Mouse (Mus musculus) embryonic facial prominence, embryonic 15.5 days (tissue): ENCODE data around the gene Gpr50. TPM values are rescaled to one million over a fixed set of nuclear protein-coding genes. Genes with fewer than 3 reads are reported as not detected.
A peak's percentile ranks its signal among the peaks of the same experiment; 100 is the strongest.

Experiments
- ATAC-seq: fragments of 200-750 bp; cut with Nextera tagmentation; 2 replicates; pipeline ENCODE4 v1.8.0; 2017; ENCODE audit warnings: low read depth, moderate TSS enrichment; ENCODE audit not compliant: insufficient number of reproducible peaks, low FRiP score, low TSS enrichment
- H3K27ac ChIP-seq: fragments of 300-500 bp; sonication (generic); replicated peaks from 2 replicates; pipeline ENCODE4 v1.5.1; 2015; ENCODE audit warnings: mild to moderate bottlenecking, inconsistent platforms
- H3K27me3 ChIP-seq: fragments of 300-500 bp; sonication (generic); 2 replicates; pipeline ENCODE4 v1.6.1; 2015; ENCODE audit warnings: inconsistent platforms
- H3K36me3 ChIP-seq: fragments of 300-500 bp; sonication (generic); 2 replicates; pipeline ENCODE4 v1.6.1; 2015; ENCODE audit warnings: mild to moderate bottlenecking, inconsistent platforms
- H3K4me1 ChIP-seq: fragments of 300-500 bp; sonication (generic); 2 replicates; pipeline ENCODE4 v1.6.1; 2015; ENCODE audit warnings: inconsistent platforms
- H3K4me2 ChIP-seq: fragments of 300-500 bp; sonication (generic); replicated peaks from 2 replicates; pipeline ENCODE4 v1.6.1; 2015; ENCODE audit warnings: mild to moderate bottlenecking, inconsistent platforms
- H3K4me3 ChIP-seq: fragments of 300-500 bp; sonication (generic); replicated peaks from 2 replicates; pipeline ENCODE4 v1.5.1; 2015; ENCODE audit warnings: mild to moderate bottlenecking, inconsistent platforms
- H3K9ac ChIP-seq: fragments of 300-500 bp; sonication (generic); 2 replicates; pipeline ENCODE4 v1.6.1; 2015; ENCODE audit warnings: inconsistent platforms
- H3K9me3 ChIP-seq: fragments of 300-500 bp; sonication (generic); replicated peaks from 2 replicates; pipeline ENCODE4 v1.6.1; 2016; ENCODE audit warnings: inconsistent platforms
- WGBS: fragments of 180-500 bp; shearing (Covaris S2); methylation state at CpG from one replicate; pipeline ENCODE4 v1.1.7; 2015; 5-methylcytosine and 5-hydroxymethylcytosine counted together
- polyA plus RNA-seq: library from polyadenylated mRNA; unstranded; fragments of >200 nt; fragmentation: Nextera tagmentation; extraction: Ambion mirVana; gene quantifications from 2 replicates; pipeline ENCODE4 v1.2.1, GENCODE M21; 2015

The Gpr50 gene
- polyA plus RNA-seq, 1 experiment from 2014 or later = 0.77 TPM

DNA sequence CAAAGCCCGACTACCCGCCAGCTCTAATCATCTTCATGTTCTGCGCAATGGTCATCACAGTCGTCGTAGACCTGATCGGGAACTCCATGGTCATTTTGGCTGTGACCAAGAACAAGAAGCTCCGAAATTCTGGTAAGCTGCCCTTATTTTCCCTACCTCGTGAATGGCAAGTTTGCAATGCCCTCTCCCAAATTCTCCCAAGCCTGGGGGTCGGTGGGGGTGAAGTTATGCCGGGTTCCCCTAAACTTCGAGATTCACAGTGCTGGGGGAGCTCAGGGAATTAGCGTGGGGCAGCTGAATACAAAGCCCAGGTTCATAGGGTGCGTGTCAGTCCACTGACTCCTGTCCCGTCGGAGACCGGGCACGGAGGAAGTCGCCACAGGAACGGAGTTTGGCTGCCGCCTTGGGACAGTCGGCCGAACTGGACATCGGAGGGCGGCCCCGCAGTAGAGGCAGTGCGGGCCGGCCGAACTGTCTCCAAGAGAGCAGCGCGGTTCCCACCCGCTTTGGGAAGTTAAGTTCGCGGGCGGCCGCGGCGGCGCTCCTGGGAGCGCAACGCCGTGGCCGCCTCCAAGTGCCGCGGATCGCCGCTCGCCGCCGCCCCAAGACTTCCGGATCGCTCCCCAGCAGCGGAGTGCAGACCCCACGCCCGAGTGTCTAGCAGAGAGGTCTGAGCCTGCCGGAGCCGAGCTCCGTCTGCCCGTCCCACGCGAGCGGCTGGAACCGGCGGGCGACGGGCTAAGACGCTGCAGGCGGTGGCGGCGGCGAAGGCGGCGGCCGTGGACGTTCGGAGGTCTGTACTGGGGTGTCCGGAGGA, 612 bp downstream of the Gpr50 start:
- no peak overlapping the region for H3K27ac ChIP-seq
- 26% methylated on average over 51 of the region's 76 CpGs for WGBS
- H3K9ac ChIP-seq = no peak overlapping the region

GRCm38 (mm10) chrX:71664688-71665026, 1.2 kb downstream of the Gpr50 start:
- peak overlapping the region; percentile 44 for H3K4me3 ChIP-seq
- ATAC-seq = no peak
- peaks cover 5% of the 10 kb centered on the region; the same call in 1 of the 2 replicates for H3K9me3 ChIP-seq
- no peak overlapping the region for H3K27ac ChIP-seq
- H3K36me3 ChIP-seq = no peaks in the 10 kb centered on the region
- H3K4me1 ChIP-seq = no peaks in the 10 kb centered on the region
- H3K4me2 ChIP-seq = peak overlapping the region; percentile 61
- H3K9ac ChIP-seq = no peak overlapping the region
- 22% methylated on average over 14 of the region's 15 CpGs for WGBS
- peaks cover 80% of the 10 kb centered on the region for H3K27me3 ChIP-seq

More for the DNA sequence above, 612 bp downstream of the Gpr50 start:
- ATAC-seq = peak; percentile 57; the same call in 1 of the 2 replicates
- Histone ChIP-seq H3K4me3 (peak overlapping the region; percentile 44), H3K27me3 (peaks cover 79% of the 10 kb centered on the region), H3K4me1 (no peaks in the 10 kb centered on the region), H3K9me3 (peaks cover 5% of the 10 kb centered on the region; the same call in 1 of the 2 replicates), H3K36me3 (no peaks in the 10 kb centered on the region), H3K4me2 (peak overlapping the region; percentile 61)

DNA sequence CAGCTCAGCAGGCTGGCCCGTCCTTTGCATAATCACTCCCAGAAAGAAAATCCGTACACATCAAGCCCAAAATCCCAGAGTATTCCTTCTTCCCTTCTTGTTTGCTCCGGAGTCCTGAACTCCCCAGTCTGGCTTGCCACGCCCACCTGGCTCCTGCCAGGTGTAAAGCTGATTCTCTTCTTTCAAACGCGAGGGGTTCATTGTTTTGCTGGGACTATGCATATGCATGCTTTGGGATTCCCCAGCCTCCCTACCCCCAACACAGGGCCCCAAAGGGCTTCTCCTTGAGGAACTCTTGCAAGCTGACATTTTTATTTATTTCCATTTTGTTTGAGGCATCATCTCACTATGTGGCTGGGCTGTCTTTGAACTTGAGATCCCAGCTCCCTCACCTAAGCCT, 6.8 kb downstream of the Gpr50 start:
- Histone ChIP-seq H3K36me3 (no peaks in the 10 kb centered on the region), H3K4me1 (no peaks in the 10 kb centered on the region), H3K9me3 (no peaks in the 10 kb centered on the region), H3K4me2 (no peak overlapping the region), H3K9ac (no peak overlapping the region), H3K27ac (no peak overlapping the region), H3K4me3 (no peak overlapping the region), H3K27me3 (peaks cover 30% of the 10 kb centered on the region)
- ATAC-seq = no peak
- 34% methylated on average over 6 of the region's 6 CpGs for WGBS

GRCm38 (mm10) chrX:71700817-71701469, 37.5 kb downstream of the Gpr50 start:
- H3K4me1 ChIP-seq = no peaks in the 10 kb centered on the region
- ATAC-seq = no peak
- no peak overlapping the region for H3K27ac ChIP-seq
- H3K9ac ChIP-seq = no peak overlapping the region
- H3K9me3 ChIP-seq = no peaks in the 10 kb centered on the region
- WGBS = 21% methylated on average over 6 of the region's 6 CpGs
- no peaks in the 10 kb centered on the region for H3K36me3 ChIP-seq
- H3K4me2 ChIP-seq = no peak overlapping the region
- no peak overlapping the region for H3K4me3 ChIP-seq
- no peaks in the 10 kb centered on the region for H3K27me3 ChIP-seq

Other genes with a start within 250 kb of the Gpr50 start
- gene Cd99l2, start 170.8 kb upstream of the Gpr50 start, polyA plus RNA-seq = 36.3 and 36.4 TPM in 2 replicates
- gene Hmgb3, start 107.7 kb upstream of the Gpr50 start, polyA plus RNA-seq = 196 and 201 TPM in 2 replicates
- gene Vma21, start 152.3 kb downstream of the Gpr50 start, polyA plus RNA-seq = 52.7 and 55.5 TPM in 2 replicates